Mouse (Mus musculus) frontal cortex, postnatal 36 days (tissue): ENCODE results near the gene Cldn16.
"Not testable (repeated sequence)": the region's sequence is repeated elsewhere in the genome, so short reads cannot be mapped to it uniquely, and the experiment has no call there.

Source experiments
- DNase-seq, 2 experiments: peaks; one replicate each; pipeline ENCODE4 v3.0.0; 2022; ENCODE audit warnings: low spot score in 2 of 2

Gene Cldn16

DNA sequence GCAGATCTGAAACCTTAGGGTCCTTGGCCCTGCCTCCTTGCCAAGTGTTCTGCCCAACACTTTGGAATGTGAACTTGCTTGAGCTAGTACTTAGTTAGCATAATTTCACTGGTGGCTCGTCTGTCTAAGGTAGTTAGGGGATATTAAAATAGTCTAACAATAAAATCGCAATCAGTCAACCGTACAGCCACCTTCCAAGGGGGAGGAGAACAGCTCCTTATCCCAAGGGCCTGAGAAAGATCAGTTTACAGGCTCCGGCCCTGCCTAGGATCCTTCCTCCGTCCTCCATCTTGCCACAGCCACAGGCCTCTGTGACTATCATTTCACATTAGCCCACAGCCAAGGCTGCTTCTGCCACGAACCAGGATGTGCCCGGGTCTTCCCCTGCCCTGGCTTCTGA, at the start of gene Cldn16:
Gene Cldn16 (plus strand): TSS at position 301 of the 400 bp plus-strand sequence.
- no peak for DNase-seq

DNA sequence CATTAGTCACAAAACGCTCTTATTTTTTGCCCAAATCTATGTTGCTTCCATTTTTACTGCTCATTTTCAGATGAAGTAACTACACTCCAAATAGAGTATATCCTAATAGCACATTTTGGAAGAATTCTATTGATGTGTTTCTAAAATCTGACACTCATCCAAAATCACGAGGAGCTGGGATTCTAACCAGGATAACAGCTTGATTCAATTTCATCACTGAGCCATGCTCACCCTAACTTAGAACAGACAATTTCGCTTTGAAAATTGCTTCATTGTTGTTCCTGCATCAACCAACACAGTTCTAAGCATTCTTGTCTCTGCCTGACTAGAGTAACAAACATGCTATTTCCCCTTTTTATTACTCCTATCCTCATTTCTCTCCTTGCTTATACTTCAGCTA, 44.3 kb upstream of the Cldn16 start:
- DNase-seq: peak in 1 of 2 experiments; percentile 4

DNA sequence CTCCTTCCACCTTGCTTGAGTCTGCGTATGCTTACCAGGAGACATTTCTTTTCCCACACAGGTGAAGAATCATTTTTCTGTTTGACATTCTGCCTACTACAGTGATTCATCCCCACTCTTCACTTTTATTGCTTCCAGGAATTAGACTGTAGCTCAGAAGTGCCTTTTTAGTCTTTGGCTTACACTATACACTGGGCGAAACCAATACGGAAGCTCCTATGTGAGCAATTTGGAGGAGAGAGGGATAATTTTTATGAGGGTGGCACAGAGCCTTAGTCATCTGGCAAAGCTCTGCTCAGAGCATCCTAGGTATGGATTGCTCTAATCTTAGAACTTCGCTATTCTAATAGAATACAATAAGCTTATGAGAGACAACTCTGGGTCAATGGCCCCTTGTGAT, 40.9 kb upstream of the Cldn16 start:
- DNase-seq: no peak

DNA sequence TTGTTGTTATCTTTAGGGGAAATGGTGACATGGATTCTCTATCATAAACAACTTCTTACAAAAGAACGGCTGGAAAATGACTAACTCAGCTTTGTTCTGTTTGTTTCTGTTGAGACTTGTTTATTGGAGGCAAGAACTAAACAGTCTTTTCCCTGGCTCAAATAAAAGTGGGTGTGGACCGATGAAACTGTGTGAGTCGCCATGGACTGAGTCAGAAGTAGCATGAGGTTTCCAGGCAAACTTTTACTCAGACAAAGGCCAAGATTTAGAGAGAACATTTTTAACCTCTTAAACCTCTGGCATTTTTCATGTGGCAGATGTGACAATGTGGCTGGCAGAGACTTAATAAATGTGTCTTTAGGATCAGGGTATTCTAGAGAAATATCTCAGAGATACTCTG, 32.7 kb upstream of the Cldn16 start:
- no peak for DNase-seq

DNA sequence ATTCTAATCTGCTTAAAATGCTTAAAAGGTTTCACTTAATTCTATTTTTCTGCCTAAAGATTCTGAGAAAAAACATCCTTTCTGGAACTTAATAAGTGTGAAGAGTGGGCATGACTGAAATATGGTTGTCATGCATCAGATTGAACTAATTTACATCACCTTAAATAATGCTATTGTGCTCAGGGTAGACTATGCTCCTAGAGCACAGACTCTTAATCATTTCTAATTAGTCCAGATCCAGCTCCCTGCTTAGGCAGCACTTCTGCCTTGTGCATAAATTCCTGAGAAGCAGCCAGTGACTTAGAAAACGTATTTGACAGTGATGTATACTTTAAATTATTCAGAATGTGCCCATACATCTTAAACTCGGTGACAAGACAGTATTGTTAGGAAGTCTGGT, 29.4 kb upstream of the Cldn16 start:
- no peak for DNase-seq

DNA sequence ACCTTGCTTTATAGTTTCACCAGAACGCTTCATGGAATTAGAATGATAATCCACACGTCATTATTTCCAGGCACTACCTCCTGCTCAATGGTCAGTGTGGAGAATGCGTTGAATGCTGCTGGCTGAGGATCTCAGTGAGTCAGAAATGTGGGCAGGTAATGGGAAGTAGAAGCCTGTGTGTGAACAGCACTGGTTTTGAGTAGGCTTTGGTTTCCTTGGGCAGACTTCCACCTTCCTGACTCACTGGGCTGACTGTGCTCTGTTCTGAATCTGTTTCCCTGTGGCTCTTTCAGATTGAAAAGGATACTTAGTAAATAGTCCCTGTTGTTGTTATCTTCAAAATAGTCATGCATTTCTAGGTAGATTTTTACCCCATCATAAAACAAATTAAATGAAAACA, 22.9 kb upstream of the Cldn16 start:
- DNase-seq: peak; percentile 17 to 22

DNA sequence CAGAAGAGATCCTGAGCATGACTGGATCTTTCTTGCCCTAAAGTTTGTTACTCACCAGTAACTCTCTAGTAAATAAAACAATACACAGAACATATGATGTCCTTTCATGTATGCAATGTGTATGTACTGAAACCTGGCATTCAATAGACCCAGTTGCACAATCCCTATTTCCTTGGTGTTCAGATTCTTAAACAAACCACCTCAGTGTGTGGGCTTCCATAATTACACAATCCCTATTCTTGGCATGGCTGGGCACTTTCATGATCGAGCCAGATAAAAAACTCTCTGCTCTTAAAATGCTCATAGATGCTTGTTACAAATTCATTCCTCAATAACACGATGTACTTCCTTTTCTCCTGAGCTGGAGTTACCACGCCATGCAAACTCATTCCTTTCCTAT, 21.8 kb upstream of the Cldn16 start:
- peak in 1 of 2 experiments; percentile 4 for DNase-seq

DNA sequence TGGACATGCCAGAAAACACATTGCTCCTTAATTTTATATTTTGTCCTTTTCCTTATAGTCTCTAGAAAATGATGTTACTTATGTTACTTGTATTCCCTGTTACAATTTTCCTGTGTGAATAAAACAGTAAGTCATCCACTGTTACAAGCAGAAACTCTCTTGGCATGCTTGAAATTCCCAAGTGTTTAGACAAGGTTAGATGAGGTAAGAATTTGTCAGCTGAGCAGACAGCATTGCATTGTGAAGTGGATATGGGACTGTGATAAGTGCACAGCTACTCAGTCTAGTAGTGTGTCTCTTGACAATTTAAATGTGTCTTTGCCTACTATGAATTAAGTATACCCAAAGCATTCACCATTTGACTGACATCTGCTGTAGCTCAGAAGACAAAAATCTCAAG, 18.1 kb upstream of the Cldn16 start:
- DNase-seq: no peak

DNA sequence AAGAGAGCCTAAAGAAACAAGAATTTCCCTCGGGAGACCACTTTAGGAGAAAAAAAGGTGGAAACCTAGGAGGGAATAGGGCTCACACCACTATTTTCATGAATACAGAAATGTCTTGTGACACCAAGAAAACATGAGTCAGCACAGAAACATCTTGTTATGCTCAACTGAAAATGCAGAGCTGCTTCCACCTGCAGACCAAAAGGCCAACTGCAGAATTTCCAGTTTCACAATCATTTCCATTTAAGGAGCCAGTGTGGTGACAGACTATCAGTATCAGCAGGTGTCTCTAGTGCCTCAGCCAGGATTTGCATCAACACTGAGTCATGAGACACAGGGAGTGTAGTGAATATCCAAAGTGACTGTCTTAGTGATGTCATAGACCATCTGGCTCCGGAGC, 15.3 kb upstream of the Cldn16 start:
- DNase-seq: peak; percentile 22 to 49

DNA sequence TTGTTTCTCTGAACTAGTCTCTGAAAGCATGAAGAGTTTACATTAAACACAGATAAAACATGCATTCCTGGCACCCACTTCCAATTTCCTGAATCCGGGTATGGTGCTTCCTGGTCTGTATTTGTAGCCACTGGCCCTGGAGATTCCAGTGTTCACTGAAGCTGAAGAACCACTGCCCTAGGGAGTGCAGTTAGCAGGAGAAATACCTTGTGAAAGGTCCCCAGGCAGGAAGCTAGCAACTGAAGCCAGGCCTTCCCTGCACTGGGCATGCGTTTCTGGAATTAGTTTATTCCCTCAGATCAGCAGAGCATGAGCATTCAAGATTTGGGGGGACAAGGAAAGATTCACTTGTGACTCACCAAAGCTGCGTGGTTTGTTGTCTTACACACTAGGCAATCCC, 8.8 kb upstream of the Cldn16 start:
- no peak for DNase-seq

DNA sequence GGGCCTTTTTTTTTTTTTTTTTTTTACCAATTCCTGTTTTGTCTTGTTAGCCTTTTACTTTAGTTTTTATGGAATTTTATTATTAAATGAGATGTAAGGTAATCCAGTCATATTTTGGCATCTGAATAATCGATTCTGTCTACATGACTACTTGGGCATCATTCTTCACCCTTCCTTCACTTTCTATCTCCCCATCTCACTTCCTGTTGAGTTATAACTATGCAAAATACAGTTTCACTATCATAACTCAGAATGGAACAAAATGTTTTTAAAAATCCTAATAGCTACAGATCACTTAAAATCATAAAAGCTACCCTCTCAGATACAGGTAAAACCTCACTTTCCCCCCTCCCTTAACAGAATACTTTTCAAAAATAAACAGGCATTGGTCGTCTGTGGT, 6.8 kb upstream of the Cldn16 start:
- DNase-seq: no peak

DNA sequence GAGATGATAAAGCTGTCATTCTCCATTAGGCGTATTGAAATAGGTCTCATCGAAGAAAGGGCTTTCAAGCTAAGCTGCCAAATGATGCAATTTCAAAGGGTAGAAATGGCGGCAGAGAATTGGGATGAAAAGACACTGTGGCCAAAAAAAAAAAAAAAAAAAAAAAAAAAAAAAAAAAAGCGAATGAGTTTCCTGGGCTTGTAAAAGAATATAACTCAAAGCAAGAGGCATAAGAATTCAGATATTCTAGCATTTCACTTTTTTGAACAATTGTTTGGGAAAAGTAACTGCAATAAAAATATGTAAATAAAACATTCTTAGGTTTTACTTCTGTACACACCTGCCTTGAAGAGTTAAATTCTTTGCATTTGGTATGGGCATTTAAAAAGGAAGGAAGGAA, 3.6 kb downstream of the Cldn16 start:
- no peak for DNase-seq

DNA sequence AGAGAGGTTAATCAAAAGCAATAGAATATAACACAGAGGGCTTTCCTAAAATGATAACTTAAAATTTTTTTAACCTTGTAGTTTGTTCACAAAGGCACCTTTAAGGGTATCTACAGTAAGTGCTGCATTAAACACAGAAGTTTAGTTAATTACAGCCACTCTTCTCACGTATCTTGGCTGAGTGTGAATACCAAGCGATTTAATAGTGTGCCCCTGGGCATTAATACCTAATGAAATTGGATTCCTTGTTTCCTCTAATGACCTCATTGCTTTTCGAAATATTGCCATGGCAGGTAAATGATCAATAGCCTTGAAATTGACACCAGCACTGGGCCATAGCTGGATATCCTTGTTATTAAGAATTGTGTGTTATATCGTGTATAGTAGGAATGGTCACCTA, 8.3 kb downstream of the Cldn16 start:
- no peak for DNase-seq

DNA sequence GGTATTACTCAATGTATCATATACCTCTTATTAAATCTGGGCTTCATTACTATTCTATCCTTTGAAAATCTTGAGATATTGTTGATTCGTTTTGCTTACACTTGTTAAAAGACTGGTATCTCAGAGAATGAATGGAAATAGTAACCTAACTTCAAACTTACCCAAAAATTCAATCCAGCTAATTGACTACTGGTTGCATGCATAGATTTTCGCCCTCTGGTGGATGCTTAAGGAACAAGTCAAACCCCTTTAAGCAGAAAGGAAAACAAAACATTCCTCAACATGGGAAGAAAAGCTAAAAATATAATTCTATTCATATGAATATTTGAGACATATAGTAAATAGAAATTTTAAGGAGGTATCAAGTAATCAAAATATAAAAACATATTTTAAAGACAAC, 32.8 kb downstream of the Cldn16 start:
- peak in 1 of 2 experiments; percentile 25 for DNase-seq

DNA sequence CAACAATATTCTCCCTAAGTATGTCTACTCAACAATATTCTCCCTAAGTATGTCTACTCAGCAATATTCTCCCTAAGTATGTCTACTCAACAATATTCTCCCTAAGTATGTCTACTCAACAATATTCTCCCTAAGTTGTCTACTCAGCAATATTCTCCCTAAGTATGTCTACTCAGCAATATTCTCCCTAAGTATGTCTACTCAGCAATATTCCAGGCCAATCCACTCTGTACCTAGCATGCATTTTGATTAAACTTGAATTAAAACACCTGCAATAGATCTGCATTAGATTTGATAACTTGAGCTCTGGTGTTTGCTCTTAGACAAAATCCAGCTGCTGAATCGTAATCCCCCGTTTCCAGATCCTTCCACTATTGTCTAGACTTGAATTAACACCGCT, 36.8 kb downstream of the Cldn16 start:
- DNase-seq: not testable (repeated sequence)

DNA sequence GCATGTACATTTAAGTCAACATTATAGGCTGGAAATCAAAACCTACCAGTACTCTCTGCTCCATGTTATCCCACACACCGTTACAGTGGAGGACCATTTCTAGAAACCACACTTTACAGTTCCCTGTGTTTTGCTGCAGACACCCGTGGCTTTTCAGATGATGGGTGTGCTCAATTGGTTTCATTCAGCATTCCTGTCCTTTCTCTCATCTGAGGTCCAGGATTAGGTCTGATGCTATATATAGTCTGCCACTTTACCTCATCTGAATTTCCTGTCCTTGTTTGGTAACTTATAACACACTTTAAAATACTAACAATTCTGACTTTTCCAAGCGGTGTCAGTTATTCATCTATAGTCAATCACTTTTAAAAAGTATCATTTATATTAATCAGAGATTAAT, 37.8 kb downstream of the Cldn16 start:
- DNase-seq: no peak

DNA sequence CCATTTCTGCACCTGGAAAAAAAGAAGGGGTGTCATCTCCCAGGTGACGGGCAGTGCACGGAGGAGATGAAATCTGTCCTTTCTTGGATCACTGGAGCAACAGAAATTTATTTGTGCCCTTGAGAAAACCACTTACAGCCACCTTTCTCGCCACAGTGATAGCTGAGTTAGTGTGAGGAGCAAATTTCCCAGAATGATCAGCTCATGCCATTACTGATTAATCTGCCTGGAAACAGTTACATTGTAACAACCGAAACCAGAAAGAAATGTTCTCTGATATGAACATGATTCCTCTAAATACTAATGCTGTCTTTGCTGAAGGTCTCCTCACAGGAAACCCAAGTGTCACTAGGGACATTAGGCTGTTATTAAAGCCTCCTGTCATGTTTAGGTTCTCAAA, 42.0 kb downstream of the Cldn16 start:
- DNase-seq: no peak

DNA sequence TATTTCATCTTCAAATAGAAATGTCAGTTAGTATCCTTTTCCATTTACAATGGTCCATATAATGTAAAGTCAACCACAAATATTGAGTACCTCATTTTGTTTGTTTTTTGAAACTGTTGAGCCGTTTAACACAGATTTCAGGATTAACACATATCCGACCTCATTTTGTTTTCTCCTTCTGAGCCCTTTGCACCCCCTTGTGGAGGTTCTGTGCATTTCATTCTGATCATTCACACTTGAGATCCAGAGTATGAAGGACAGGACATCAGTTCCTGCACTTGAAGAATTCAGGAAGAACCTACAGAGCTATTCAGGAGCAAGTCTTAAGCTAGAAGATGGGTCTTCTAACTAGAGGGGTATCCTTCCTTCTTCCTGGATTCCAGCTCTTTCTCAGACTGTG, 56.7 kb downstream of the Cldn16 start:
- peak in 1 of 2 experiments; percentile 37 for DNase-seq

DNA sequence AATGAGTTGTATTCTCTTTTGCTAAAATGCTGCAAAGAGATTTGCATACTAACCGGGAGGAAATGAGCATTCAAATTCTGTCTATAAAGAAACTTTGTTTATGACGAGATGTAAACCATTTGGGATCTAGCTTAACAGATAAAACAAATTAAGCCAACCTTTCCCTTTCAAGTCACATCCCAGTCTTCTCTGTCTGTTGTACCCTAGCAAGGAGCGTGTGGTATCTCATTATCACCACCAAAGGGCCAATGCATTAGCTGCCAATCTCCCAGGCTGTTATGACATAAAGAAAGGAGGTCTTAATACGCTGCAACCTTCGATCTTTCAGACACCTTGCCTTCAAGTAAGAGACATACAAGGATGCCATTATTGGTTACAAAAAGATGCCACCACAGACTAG, 62.9 kb downstream of the Cldn16 start:
- DNase-seq: no peak

DNA sequence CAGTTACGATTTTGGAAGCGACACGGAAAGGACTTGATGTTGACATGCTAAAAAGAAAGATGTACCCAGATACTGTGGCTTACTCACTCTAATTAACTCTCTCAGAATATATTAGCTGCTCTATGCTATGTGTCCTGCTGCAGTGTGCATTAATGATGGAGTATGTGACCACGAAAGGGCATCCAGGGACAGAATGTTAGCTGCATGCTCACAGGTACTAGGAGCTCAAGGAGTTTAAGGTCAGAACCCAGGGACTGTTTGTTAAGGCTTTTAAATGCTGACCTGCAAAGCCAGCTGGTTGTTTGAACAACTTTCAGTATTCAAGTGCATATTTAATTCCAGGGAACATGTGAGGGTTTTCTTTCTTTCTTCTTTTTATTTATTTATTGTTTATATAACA, 63.7 kb downstream of the Cldn16 start, which contains the start of gene Tmem207:
Gene Tmem207 (minus strand): TSS at position 101 of the 400 bp plus-strand sequence.
- no peak for DNase-seq

DNA sequence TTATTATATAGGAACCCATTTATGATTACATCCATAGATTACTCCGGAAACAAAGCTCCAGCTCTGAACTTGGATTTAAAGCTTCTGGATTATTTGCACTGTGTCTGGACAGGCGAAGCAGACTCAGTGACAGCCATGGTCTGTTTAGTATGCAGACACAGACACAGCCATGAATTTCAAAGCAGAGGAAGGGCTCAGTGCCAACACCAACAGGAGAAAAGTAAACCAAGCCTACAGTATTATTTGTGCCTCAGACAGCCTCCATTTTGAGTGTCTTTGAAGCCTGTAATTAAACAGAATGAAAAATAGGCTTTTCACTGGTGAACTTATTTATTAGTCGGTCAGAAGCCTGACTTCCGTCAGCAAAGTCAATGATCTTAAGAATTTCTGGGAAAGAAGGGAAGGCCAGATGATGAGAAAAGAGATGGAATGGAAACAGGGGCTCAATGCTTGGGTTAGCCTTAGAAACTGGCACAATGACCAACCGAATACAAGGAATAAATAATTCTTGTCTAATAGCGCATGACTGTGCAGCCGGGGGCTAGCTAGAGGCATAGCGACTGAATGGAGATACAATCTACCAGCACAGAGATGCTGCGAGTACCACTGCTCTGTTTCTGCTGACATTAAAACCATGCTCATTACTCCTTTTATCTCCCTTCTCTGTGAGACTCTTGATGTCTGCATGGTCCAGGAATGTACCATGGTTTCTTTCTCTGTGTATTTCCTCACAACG, 65.2 kb downstream of the Cldn16 start:
- peak in 1 of 2 experiments; percentile 17 for DNase-seq

DNA sequence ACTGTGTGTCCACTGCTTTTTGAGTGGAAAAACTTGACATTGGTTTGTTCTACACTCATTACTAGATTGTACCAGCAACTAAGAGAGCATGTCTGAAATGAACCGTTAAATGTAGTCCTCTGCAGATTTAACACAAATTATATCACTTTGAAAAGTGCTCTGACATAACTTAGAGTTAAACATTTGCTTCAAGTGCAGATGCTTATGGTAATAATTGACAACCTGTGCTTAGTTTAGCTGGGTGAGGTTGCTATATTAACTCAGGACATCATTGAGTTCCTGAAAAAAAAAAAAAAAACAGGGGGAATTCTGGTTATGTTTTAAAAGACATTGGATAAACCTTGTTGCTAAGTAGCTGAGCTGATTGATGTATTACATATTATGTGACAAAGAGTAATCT, 67.5 kb downstream of the Cldn16 start:
- no peak for DNase-seq

DNA sequence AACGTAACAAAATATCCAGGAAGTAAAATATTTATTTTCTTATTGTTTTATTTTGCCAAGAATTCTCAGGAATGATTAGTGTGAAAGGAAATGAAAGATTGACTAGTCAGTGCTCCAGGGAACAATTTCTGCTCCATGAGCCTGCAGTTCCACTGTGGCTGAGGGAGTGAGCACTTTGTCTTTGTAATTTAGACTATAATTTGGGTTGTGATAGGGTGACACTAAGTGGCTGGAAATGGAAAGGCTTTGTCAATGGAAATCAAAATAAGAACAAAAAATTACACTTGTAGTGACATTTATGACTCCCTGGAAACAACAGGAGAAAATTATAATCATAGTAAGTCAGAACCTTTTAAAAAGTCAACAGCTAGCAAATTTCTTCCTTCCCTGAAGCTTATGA, 69.4 kb downstream of the Cldn16 start:
- no peak for DNase-seq
